Mouse (Mus musculus): ENCODE measurements around the gene Ccdc88c.
A peak's percentile ranks its signal among the peaks of the same experiment; 100 is the strongest.

Gene Ccdc88c

DNA sequence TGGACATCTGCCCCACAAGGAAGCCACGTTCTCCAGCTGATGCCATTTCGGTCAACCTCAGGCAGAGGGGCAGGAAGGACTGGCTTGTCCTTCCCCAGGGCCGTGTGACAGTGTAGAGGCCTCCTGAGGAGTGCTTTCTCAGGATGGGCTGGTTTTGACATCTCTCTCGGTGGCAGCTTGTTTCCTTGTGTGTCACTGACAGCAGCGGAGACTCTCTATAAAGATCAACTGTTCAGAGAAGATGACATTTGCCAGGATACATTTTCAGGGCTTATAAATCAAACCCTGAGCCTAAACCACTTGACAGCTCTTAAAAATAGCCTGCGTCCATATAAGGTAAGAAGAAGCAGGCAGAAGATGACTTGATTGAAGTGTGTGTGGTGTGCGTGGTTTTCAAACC is 59.0 kb downstream of the Ccdc88c start:
- no peak for DNase-seq (ENCODE audit: low spot score in 2 of 2)

DNA sequence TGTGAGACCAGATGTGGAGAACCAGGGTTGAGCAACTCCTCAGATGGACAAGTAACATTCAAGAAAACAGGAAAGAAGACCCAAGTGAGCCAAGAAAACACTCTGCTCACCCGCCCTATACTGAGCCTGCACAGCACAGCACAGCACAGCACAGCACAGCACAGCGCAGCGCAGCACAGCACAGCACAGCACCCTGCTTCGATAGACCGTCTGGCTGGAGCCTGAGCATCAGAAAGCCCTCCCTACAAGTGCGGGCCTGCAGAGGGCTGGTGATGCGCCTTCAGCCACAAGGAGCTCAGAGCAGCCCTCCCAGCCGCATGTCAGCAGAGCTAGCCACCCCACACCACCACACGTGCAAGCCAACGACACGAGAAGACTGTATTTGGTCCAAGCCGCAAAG is 61.5 kb downstream of the Ccdc88c start:
- DNase-seq (ENCODE audit: low spot score in 2 of 2), result no peak

DNA sequence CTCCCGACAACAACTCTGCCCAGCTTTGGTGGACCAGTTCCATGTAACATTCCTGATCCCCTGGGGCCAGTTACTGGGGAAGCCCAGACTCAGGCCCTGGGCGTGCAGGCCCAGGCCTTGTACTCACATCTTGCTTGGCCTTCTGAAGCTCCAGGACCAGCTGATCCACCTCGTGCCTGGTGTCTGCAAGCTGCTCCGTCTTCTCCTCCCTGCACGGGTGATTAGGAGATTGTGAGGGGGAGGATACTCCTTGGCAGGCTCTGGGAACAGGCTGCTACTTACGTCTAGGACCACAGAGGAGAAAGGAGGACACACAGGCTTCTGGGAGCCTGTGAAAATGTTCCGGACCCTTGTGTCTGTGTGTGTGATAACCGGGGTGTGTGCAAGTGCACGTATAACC is 62.6 kb downstream of the Ccdc88c start:
- DNase-seq (ENCODE audit: low spot score in 2 of 2), result no peak

DNA sequence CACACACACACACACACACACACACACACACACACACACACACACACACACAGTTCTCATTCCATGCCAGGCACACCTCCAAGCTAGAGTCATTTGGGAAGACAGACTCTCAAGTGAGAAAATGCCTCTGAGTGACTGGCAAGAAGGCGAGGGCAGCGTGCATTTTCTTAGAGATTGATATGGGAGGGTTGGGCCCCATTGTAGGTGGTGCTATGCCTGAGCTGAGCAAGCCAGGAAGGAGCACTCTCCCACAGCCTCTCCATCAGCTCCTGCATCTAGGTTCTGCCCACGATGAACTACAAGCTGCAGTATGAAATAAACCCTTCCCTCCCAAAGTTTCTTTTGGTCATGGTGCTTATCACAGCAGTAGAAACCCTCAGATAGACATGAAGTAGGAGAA is 63.6 kb downstream of the Ccdc88c start:
- no peak for DNase-seq (ENCODE audit: low spot score in 2 of 2)

DNA sequence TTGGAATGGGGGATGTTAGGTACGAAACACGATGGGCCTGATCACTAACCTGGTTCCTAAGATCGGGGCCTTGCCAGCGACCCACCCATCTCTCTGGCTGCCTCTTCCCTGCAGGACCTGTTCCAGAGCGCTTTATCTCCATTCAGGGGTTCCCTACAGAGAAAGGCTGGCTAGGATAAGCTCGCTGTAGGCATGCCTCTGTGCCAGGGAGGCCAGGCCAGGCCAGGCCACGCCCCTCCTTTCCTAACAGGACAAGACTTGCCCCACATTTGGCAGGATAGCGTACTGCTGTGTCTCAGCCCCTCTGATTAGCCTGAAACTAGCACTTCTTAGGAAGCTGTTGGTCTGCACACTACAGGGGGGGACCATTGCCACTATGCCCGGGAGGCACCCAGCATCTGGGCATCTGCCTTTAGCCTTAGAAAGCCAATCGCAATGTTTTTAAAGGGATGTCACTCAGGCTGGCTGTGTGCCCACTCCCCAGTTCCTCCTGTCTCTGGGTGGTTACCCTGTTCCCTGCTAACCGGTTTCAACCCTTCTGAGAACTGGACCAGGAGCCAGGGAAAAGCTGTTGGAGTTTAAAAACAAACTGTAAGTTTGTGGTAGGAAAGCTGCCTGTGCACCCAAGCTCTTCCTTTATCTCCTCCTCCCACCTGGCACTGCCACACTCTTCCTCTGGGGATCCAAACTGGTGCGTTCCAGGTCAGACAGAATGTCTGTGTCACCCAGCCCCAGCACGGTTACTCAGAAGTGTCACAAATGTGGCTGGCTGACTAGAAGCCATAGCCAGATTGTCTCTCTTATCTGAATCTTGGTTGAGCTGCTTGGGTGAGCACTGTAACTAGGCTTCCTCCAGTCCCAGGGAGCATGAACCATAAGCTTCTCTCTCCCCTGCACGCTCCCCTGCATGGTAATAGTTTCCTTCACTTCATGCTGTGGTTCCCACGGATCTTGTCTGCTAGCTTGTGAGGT is 69.9 kb downstream of the Ccdc88c start:
- no peak for DNase-seq (ENCODE audit: low spot score in 2 of 2)

DNA sequence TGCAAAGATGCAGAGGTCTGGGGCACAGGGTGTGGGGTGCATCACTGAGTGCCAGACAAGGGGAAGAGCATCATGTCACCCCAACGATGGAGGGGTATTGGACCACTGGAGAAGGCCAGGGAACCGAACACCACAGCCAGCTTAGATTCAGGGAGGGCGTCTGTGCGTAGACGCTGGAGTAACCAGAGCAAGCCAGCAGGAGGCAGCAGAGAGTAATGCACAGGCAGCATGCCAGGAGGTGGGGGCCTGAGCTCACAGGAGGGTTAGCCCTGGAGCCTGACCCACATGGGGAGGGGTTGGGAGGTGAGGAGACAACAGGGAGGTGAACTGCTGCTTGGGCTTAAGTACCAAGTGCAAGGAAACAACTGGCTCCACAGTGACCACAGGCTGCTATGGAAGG is 70.8 kb downstream of the Ccdc88c start:
- DNase-seq (ENCODE audit: low spot score in 2 of 2), result peak in 1 of 2 experiments; percentile 72

DNA sequence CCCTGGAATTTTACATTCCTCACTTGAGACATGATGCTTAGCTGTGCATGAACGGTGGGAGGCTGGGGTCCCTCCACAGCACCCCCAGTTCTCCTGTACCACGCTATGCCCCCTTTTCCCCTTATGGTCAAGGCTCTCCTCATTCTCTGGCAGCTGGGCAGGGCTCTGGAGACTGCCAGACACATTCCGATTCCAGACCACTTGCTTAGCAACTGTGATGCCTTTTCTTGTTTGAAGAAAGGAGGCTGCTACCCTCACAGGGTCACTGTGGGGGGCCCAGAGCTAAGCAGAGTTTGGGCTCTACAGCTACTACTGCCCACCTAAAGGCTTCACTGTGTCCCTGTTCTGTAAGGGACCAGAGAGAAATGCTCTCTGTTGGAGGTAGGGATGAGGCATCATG is 71.6 kb downstream of the Ccdc88c start:
- DNase-seq (ENCODE audit: low spot score in 2 of 2), result no peak

DNA sequence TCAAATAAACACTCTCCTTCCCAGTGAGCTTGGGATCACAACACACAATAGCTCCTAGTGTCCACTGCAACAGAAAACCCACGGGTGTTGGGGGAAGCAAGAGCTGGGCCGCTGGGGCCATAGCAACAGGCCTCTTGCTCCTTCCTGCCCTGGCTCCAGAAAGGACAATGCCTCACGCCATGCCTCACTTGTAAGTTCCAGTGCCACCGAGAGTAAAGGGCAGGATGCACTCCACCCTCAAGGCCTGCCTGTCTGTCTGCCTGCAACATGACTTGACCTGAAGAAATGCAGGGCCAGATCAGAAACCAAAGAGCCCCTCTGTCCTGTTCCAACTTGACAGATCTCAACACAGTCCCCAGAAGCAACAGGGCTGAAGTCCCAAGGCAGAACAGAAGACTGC is 72.0 kb downstream of the Ccdc88c start:
- DNase-seq (ENCODE audit: low spot score in 2 of 2), result no peak

DNA sequence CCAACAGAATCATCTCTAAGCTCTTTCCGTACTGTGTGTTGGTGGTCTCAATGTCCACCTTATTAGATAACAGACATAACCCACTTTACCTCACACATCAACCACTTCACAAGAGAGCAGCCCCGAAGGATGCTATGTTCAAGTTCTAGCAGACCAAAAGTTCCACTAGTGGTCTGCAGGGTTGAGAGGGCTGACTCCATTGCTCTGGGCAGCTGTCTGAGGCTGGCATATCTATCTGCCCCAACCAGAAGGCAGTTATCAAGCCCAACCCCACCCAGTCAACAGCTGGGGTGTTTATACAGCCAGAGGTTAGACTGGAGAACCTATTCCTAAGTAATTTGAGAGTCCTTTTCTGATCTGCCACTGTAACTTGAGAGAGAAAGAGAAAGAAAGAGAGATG is 72.8 kb downstream of the Ccdc88c start:
- DNase-seq (ENCODE audit: low spot score in 2 of 2), result no peak

DNA sequence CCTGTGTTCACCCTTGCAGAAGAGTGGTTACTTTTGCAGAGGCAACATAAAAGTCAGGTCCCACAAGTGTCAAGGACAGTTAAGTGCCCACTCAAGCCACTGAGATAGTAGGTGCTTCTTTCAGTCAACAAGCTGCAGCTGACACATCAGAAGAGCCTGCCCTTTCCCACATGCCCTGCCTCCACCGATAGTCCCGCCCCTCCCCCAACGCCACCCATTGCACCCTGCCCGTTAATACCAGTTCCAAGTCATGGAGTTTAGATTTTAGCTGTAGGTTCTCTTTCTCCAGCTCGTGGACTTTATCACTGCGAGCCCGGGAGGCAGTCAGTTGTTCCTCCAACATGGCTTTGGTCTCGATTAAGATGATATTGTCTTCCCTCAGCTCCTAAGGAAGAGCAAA is 74.9 kb downstream of the Ccdc88c start:
- no peak for DNase-seq (ENCODE audit: low spot score in 2 of 2)

DNA sequence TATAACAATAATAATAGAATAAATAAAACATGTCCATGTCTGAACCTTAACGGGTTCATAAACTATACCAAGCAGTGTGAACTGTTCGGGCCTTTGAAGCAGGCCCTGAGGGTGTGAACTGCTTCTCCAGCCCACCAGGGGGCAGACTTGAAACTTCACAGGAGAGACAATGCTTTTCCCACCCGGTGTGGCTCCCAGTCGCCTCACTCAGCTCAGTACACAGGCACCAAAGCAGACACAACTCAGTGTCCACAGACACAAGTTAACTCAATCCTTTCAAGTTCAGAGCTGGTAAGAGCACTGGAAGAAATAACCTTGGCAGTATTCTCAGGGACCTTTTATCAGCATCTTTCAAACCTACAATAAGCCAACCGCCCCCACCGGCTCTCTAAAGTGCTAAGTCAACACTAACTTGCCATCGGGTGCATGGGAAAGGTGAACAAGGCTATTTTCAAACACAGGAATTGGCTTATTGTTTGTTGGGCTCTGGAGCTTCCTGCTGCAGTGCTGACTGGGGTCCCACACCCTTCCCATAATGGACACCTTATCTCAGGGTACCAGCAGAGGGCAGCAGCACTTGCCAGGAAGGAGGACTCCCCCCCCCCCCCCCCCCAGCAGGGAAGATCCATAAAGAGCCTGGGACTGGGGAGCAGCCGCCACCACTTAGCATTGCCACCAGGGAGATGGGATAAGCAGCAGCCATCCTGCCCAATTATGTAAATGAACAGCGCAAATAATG is 76.5 kb downstream of the Ccdc88c start:
- peak; percentile 60 to 74 for DNase-seq (ENCODE audit: low spot score in 2 of 2)

DNA sequence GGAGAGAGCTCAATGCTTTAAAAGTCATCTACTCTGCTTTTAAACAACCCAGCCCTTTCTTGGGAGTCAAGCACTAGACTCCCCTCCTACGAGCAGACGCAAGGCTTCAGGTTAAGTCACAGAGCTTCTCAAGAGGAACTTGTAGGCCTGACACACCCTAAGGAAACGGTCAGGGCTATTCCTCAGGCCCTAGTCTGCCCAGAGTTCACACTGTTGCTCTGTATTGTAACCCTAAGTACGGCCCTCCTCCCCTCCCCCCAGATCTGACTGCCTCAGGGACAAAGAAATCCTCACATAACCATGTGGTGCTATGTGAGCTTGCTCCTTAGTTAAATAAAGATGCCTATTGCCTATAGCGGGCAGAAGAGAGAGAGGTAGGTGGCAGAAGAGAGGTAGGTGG is 79.7 kb downstream of the Ccdc88c start:
- no peak for DNase-seq (ENCODE audit: low spot score in 2 of 2)

DNA sequence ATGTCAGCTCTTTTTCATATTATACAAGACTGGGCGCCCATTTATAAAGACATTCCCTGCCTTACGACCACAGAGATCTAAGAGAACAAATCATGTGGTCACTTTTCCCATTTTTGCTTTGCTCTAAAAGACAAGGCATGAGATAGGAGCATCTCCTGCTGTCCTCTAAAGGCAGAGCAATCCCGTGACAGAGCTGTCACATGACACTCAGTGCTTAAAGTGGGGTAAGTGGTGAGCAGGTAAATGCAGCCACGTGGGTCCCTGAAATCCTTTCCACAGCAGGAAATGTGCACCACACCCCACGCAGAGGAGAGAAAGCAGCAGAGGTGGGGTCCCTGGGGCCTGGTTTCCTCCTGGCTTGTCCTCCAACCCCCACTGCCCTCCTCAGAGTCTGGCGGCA is 80.8 kb downstream of the Ccdc88c start:
- no peak for DNase-seq (ENCODE audit: low spot score in 2 of 2)

DNA sequence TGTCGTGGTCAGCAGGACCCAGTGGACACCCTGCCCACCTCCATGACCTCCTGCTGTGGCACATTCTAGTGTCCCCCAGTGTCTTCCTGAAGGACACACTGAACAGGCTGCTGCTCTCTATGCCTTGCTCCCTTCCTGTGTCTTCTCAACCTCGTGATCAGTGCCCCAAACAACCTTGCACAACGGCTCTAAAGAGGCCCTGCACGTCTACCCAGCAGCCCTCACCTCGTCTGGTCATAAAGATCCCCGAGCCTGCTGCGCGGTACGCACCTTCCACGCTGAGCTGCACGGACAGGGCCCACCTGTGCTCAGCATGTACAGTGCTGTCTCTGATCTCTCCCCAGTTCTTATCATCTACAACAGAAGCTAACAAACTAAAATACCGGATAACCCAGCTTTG is 82.9 kb downstream of the Ccdc88c start:
- no peak for DNase-seq (ENCODE audit: low spot score in 2 of 2)

DNA sequence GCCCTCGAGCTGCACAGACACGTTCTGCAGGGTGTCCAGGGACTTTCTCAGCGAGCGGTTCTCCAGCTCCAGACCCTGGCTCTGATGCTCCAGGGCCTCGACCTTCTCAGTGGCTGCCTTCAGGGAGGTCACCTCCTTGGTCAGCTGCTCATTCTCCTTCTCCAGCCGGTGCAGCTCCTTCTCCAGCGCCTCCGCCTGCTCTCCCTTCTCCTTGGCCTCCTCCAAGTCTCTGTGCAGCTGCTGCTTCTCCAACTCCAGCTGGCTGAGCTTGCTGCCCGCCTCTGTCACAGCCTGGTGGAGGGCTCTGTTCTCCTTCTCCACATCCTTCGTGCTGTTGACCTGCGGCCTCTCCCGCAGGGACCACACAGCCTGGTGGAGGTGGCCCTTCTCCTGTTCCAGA is 83.4 kb downstream of the Ccdc88c start:
- no peak for DNase-seq (ENCODE audit: low spot score in 2 of 2)

DNA sequence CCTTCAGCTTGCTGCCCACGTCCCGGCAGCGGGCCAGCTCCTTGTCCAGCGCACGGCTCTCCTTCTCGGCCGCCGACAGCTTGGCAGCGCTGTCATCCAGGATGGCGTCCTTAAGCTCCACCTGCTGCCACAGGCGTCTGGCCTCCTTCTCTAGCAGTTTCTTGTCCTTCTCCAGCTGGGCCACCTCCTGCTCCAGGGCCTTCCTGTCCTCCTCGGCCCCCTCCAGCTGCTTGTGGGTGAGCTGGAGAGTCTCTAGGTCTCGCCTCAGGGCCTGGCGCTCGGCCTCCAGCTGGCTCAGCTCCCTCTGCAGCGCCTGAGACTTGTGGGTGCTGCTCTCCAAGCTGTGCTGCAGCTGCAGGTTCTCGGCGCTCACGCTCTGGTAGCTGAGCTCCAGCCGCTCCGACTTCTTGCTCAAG is 83.9 kb downstream of the Ccdc88c start:
- DNase-seq (ENCODE audit: low spot score in 2 of 2), result no peak

DNA sequence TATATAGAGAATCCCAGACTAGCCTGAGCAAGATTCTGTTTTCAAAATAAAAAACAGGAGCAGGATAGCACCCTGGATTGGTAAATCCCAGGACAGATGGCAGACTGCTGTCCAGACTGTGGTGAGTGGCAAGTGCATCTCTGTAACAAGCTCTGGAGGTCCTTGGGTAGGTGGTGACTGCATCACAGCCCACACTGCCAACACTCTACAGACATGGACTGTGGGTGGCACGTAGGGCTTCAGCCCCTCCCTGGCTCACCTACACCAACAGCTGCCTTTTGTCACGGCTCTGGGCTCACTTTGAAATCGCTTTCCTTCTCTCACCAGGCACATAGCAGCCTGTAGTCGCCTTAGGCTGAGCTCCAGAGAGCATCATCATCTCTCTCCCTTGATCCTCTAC is 85.7 kb downstream of the Ccdc88c start:
- no peak for DNase-seq (ENCODE audit: low spot score in 2 of 2)

DNA sequence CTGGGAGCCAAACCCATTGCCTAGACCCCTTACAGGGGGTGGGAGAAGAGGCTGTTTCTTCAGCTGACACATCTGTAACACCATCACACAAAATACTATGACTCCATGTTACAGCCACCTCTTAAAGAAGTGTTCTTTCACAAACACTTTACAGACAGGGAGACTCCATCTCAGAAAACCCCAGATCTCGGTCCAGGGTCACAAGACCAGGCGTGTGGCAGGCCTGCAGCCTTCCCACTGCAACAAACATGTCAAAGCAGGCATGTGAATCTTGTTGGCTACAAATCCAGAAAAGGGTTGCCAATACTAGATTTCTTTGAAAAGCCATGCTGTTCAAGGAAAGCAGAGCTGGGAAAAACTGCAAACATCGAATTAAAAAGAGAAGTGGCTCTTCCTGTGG is 87.5 kb downstream of the Ccdc88c start:
- DNase-seq (ENCODE audit: low spot score in 2 of 2), result no peak

DNA sequence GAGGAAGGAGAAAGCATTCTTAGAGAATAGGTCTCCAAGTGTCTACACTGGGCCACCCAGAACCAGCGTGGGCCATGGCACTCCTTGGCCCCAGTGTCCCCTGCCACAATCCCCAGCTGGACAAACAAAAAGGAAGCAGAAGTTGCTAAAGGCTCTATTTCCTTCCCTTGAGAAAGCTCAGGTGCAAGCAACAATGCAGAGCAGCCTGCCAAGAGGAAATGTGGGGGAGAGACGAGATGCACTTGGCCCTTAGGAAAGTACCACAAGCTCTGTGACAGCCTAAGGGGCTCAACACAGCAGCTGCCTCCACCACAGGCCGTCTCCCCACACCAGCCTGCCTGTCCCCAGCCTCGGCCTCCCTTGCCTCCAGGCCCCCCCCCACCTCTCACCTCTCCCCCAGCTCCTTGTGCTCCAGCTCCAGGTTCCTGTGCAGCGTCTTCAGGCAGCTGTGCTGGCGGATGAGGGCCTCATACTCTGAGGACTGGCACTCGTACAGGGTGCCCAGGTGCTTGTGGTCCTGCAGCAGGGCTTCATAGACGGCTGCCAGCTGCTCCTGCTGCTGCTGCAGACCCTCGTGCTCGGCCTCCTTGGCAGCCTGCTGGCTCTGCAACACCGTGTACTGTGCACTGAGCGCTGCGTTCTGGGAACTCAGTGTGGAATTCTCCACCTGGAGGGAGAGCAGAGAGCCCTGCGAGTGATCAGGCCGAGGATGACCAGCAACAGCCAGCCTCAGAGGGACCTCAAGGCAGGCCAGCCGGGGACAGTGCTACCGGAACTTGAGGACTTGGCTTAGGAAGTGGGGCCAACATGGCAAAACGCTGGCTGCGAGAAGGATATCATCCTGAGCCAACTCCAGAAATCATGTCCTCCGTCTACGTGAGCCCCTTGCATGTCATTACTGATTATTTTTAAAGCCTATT is 91.2 kb downstream of the Ccdc88c start:
- no peak for DNase-seq (ENCODE audit: low spot score in 2 of 2)

DNA sequence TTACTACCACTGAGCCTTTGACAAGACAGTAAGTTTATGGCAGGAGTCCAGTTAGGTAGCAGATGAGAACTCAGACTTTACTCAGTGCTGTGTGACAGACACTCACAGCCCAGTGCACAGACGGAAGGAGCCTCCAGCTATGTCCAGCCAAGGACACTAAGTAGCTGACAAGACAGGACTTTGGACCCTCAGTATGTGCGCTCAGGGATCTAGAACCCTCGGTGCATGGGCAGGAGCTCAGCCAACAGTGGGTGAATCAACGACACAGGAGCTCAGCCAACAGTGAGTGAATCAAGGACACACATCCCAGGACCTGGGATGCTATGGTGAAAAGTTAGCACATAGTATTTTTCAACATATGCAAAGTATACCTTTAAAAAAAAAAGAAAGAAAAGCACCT is 92.1 kb downstream of the Ccdc88c start:
- DNase-seq (ENCODE audit: low spot score in 2 of 2), result no peak

DNA sequence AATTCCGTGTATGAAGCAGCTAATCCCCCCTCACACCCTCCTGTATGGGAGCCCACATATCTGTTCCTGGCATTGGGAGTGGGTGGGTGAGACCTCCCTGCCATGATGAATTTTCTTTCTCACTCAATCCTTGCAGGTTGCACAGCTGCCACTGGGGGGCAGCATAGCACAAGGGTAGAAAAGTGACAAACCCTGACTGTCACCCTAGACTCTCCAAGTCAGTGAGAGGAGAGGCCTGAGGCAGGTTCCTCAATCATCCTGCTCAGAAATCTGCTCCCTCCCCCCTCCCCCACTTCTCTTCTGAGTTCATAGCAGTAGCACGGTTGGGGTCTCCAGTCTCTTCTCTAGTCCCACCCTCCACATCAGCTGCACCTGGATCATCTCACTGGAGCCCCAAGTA is 92.7 kb downstream of the Ccdc88c start:
- peak; percentile 56 to 70 for DNase-seq (ENCODE audit: low spot score in 2 of 2)

DNA sequence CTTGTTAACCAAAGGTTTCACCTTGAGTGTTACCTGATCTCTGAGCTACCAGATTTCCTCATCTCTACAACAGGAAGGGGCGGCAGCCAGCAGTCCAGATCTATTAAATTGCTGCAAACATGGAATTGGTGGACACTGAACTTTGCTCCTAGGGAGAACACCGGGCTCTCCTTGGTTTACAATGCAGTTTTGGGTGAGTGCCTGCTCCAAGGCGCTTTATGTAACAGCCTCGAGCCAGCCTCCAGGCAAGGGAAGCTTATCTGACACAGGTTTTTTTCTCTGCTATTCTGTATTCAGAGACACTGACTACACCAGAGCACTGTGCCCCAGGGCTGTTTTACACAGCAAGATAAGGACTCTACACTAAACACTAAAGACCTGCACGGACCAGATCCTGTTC is 94.1 kb downstream of the Ccdc88c start:
- no peak for DNase-seq (ENCODE audit: low spot score in 2 of 2)

Data from frontal cortex, postnatal 10 days (tissue).